Mouse (Mus musculus) cerebellum, adult (tissue): ENCODE measurements at regions not wholly inside any gene's neighbourhood (a gene's known extent, or its start where the extent isn't known, plus 50 kb on each side); places are given as distances from the start of the nearest gene placed in this dataset.
"Not testable (repeated sequence)": the region's sequence is repeated elsewhere in the genome, so short reads cannot be mapped to it uniquely, and the experiment has no call there.

Source experiments
- ATAC-seq: cut with Nextera tagmentation; 2 replicates; pipeline ENCODE4 v1.9.2; 2017; ENCODE audit warnings: mild to moderate bottlenecking, moderate library complexity, mixed read lengths; ENCODE audit not compliant: insufficient number of reproducible peaks, low FRiP score, low TSS enrichment

DNA sequence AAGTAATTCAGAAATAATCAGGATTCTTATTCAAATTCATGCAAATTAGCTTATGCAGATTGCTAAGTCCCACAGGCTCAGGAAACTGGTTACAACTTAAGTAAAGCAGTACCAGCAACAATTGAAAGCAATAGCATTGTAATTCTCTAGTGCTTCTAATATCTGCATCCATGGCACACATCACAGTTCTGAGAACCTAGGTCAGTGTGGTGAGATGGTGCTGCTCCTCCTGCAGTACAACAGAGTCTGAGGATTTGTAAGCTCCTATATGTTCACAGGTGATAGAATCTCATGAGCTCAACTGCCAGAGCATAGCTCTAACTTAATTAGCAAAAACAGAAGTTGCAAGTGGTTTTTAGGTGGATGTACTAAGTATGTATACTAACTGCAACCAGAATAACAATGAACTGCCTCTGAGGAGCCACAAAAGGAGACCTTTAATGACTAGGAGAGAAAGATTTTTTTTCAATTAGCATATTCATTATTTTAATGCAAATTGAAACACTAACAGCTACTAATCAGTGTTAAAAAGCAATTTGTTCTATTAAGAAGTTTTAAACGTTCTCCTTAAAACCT lies 403.3 kb upstream of the Lrrc3b start:
- ATAC-seq, result no peak

- no peak for ATAC-seq
These were observed 380.6 kb upstream of the Ngly1 start for GRCm38 (mm10) chr14:15868520-15868919.

- ATAC-seq, result no peak
These were observed 377.1 kb upstream of the Ngly1 start for GRCm38 (mm10) chr14:15872013-15872412.

DNA sequence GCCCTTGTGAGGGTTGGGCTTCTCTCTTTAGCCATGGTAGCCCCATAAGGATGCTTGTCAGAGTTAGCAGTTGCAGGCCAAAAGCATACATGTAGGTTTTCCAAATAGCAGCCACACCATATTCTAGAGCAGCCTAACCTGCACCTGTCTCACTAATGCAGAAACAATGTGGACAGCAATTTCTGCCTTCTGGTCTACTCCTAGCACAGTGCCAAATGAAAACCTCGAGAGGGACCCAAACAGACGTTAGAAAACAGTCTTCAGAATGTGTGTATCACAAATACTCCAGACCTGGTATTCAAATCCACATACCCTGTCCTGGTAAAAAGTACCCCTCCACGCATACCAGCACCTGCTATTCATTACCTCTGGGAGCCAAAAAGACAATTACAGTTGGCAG lies 368.9 kb upstream of the Ngly1 start:
- ATAC-seq, result peak; percentile 77

GRCm38 (mm10) chr14:15881284-15881683 lies 367.8 kb upstream of the Ngly1 start:
- no peak for ATAC-seq

- no peak for ATAC-seq
These were observed 364.3 kb upstream of the Ngly1 start for GRCm38 (mm10) chr14:15884641-15885340.

GRCm38 (mm10) chr14:15897098-15897497 lies 352.0 kb upstream of the Ngly1 start:
- peak; percentile 90 for ATAC-seq

DNA sequence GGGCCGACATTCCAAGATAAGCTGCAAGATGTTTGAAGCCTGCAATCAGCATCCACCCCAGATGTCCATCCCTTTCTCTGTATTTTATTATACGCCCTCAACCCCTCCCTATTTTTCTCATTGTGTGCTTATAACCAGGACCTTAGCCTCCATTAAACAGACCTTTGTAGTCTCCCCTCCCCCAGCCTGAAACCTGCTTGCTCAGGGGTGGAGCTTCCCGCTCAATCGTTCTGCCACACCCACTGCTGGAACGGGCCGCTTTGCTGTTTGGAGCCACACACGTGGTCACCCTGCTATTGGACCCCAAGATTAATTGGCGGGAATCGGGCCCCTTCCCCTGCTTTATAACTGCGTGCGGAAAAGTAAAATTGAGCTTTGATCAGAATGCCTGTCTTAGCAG lies 342.7 kb upstream of the Ngly1 start:
- not testable (repeated sequence) for ATAC-seq

DNA sequence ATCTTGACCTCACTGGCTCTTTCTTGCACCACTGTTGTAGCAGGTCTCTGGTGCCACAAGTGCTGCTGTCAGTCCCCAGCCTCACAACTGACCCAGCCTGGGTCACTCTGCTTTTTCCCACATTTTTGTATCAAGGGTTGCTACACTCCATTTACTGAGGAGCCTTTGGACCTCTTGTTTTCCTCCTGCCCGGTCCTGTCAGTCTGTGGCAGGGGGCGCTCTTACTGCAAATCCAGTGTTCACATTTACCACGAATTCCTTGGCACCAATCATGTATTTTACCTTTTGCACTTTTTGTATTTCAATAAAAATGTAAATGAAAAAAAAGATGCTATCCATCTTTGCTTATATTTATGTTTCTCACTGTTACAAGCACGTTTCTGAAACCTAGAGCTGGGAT lies 335.9 kb upstream of the Ngly1 start:
- not testable (repeated sequence) for ATAC-seq

DNA sequence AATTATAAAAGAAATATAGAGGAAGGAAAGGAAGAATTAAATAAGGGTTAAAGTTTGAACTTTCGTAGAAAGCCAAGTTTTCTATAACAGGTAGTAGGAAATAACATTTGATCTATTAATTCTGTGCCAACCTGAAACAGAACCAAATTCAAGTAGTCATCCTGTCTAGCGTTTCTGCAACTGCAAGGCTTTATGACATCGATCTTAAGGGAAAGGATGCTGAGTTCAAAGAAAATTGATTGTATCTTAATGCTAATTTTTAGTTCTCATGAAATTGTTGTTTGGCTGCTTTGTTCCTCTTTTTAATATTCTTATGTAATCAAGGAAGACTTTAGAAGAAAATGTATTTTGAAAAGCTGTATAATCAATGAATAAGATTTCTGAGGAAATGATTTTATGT lies 334.9 kb upstream of the Ngly1 start:
- ATAC-seq, result no peak

GRCm38 (mm10) chr14:15924676-15925075 lies 324.4 kb upstream of the Ngly1 start:
- ATAC-seq, result not testable (repeated sequence)

DNA sequence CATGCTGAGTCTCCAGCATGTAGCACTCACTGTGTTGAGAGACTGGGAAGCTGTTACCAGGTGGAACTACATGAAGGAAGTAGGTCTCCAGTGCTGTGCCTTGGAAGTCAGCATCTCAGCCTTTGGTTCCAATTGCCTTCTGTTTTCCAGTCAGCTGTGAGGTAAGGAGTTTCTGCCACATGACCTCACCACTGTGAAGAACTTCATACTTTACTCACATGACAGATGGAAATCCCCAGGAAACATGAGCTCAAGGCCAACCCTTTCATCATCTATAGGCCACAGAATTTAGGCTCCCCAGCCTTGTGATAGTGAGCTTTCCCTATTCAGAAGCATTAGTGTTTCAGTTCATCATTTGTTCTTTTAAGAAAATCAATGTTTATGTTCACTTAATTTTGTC lies 314.4 kb upstream of the Ngly1 start:
- ATAC-seq, result 0 out of 2 replicates have a peak, but pooled peaks have one; percentile 45

GRCm38 (mm10) chr14:15970321-15970720 lies 278.8 kb upstream of the Ngly1 start:
- ATAC-seq, result no peak

DNA sequence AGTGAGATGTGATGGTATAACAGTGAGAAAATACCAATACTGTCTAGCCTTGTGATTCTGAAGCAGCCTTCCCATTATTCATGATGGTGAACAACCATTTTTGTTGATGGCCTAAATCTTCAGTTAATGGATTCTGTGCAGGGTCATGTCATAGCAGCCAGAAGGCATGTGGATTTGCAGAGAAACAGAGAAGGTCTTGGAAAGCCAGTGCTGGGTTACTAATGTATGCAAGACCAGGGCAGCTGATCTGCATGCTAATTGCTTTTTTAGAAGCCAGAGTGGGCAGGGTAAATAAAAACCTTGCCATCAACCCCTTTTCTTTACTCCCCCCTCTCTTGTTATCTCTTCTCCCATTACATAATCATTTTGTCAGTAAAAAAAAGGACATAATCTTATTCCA lies 278.3 kb upstream of the Ngly1 start:
- no peak for ATAC-seq

DNA sequence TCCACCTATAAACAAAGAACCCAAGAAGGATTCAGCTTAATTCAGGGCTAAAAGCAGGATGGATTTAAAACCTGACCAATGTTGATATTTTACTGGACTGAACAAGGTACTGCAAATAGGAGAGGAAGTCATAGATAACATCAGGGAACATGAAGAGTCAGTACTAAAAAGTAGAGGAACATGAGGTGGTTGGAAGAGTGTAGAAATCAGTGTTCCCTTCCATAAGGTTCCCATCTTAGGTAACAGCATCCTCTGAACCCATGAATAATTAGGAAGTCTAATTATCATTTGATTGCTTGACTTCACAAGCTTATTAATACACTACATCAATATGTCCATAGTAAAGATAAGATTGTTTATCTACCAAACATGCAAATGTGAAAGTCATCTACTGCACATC lies 277.8 kb upstream of the Ngly1 start:
- no peak for ATAC-seq

DNA sequence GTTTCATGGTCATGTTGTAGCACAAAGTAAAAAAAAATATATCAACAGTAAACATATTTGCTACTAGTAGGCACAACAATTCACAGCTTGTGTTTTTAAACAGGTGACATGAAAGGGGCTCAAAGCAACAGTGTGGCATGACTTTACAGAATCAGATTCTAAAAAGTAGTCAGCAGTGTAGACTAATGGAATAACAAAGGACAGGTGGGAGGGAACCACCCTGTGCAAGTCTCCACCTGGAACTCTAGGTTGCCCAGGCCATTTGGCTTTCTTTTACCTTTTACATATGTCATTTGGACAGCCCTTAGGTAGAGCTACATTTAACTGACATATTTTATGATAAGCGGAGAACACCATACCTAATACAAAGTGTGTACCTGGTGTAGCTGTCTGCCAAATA lies 271.7 kb upstream of the Ngly1 start:
- ATAC-seq, result no peak

- ATAC-seq, result no peak
These were observed 270.8 kb upstream of the Ngly1 start for GRCm38 (mm10) chr14:15978329-15978728.

- no peak for ATAC-seq
These were observed 243.7 kb upstream of the Ngly1 start for GRCm38 (mm10) chr14:16005409-16005808.

GRCm38 (mm10) chr14:16006968-16007367 lies 242.1 kb upstream of the Ngly1 start:
- no peak; the same call in 1 of the 2 replicates for ATAC-seq

DNA sequence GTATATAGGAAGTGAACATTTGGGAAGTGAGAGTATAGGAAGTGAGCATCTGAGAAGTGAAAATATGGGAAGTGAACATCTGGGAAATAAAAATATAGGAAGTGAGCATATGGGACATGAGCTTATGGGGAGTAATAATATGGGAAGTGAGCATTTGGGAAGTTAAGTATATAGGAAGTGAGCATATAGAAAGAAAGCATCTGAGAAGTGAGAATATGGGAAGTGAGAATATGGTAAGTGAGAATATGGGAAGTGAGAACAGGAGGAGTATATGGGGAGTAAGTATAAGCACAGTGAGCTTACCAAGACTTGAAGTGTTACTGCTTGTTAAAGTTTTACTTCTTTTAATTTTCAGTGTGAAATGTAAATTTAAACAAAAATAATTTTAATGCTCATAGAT lies 239.3 kb upstream of the Ngly1 start:
- no peak for ATAC-seq

GRCm38 (mm10) chr14:16023853-16024252 lies 225.2 kb upstream of the Ngly1 start:
- ATAC-seq, result no peak

DNA sequence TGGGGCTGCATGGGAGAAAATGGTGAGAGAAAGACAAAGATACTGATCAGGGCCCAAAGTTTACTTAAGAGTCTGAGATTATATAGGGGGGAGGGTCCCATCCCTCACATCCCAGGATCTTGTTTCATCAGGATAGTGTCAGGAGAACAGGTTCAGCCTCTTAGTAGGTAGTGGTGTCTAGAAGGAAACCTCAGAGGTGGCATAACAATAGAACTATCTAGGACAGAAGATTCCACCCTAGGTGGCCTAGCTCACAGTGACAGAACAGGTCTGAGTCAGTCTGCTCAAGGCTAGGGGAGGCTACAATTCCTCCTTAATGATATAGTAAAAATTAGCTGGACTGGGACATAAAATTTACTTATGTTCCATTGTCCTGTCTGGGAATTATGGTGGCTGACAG lies 211.3 kb upstream of the Ngly1 start:
- no peak for ATAC-seq
